Mouse (Mus musculus): ENCODE measurements around the gene Sec61a1.
A peak's percentile ranks its signal among the peaks of the same experiment; 100 is the strongest.

GRCm38 (mm10) chr6:88565033-88565432 is 46.3 kb upstream of the Sec61a1 start:
- TF ChIP-seq CTCF (IDR thresholded peaks at IDR 0.05; ENCODE audit: low read depth): peak; percentile 71
- TF ChIP-seq EP300 (optimal IDR thresholded peaks at IDR 0.05): no peak

Data from stomach, postnatal 0 days (tissue).